Mouse (Mus musculus): ENCODE measurements at regions not wholly inside any gene's neighbourhood (a gene's known extent, or its start where the extent isn't known, plus 50 kb on each side); places are given as distances from the start of the nearest gene placed in this dataset.
"Not testable (repeated sequence)": the region's sequence is repeated elsewhere in the genome, so short reads cannot be mapped to it uniquely, and the experiment has no call there.

DNA sequence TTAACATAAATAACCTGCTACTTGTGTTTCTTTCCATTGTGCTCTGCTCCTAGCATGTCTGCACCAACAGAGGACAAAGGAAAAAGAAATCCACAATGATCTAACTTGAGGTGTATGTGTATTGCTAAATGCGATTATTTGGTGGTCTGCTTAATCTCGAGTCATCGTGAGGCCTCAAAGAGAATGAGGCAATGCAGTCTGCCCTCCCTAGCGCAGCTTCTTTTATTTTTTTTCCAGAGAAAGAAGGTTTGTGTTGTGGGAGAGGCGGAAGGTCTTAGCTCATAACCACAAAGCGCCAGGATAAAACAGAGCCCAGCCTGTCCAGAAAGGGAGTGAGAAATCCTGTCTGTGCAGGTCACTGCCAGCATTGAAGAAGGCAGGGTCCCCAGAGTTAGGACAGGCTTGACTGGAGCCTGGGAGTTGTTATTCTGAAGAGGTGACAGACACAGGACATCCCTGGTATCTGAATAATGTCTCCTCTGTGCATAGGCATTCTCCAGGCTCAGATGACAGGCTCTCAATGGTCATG is 751.3 kb upstream of the Intu start:
- no peak for DNase-seq (ENCODE audit: low spot score in 2 of 2)

DNA sequence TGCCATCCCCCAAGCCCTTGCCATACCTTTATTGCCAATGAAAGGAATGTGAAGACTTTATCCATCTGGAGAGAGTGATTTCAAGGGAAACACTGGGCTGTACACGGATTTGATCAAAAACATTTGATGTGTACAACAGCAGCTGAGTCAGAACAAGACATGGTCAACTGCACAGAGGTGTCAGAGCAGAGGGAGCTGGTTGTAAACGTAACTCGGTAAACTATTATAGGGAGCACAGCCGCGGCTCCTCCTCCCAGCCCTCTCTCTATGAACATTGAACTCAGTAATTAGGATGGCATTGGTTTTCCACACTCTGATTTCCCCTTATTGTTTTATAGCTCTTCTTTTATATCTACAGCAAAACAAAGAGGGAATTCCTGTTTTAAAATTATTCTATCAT is 750.8 kb upstream of the Intu start:
- DNase-seq (ENCODE audit: low spot score in 2 of 2): no peak

GRCm38 (mm10) chr3:39784901-39785300 is 746.2 kb upstream of the Intu start:
- no peak for DNase-seq (ENCODE audit: low spot score in 2 of 2)

DNA sequence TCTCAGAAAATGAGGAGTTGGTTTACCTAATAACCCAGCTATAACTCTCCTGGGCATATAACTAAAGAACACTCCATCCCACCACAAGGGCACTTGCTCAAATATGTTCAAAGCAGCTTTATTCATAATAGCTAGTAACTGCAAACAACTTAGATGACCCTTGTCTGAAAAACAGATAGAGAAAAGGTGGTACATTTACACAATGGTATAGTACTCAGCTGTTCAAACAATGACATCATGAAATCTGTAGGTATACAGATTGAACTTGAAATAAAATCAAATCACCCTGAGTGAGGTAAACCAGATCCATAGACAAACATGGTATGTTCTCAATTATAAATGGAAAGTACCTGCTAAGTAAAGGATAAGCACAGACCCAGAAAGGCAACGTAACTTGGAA is 721.5 kb upstream of the Intu start:
- no peak for DNase-seq (ENCODE audit: low spot score in 2 of 2)

DNA sequence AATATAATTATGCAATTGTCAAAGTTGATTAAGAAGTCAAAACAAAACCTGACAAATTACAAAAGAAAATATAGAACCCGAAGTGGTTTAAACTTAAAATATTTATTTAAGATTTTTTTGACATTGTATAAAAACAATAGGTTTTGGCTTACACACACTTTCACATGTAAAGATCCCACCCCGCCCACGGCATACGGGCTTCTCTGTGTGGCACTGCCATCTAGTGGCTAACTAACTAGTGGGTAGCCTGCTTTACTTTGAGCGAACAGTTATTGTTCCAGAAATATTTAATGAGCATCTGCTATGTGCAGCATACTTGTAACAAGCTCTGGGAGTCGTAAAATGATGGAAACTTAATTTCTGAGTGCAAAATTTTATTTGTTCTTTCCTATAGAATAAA is 716.3 kb upstream of the Intu start:
- DNase-seq (ENCODE audit: low spot score in 2 of 2): peak in 1 of 2 experiments; percentile 25

GRCm38 (mm10) chr3:39830488-39831056 is 700.5 kb upstream of the Intu start:
- no peak for DNase-seq (ENCODE audit: low spot score in 2 of 2)

DNA sequence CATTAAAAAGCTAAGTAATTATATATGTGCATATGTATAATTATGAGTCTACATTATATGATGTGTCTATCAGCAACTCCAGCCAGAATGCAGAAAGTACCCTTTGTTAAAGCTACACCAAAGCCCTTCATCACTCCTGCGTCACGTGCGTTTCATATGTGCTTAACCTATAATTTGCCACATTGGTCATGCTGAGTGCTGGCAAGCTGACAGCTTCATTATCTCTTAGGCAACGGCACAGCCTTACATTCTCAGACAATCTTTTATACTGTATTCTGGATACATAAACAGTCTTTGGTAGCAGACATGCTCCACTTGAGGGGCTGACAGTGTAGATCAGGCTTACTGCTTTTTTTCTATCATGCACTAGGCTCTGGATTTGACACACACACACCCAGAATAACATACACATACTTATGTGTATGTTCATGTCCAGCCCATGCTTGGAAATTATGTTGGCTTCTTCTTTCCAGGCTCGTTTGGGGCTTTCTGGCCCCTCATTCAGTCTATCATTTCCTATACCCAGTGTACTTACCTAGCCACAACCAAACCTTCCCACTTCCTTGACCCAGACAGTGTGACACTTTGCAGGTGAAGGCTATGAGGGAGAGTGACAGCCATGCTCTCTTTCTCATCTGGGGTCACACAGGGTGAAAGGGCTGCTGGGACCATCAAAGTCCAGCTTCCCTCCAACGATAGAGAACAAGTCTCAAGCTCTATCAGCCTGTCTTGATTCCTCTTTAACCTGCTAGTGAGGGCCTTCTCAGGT is 692.5 kb upstream of the Intu start:
- no peak for DNase-seq (ENCODE audit: low spot score in 2 of 2)

- DNase-seq (ENCODE audit: low spot score in 2 of 2): no peak
These were observed 690.1 kb upstream of the Intu start for GRCm38 (mm10) chr3:39840946-39841345.

DNA sequence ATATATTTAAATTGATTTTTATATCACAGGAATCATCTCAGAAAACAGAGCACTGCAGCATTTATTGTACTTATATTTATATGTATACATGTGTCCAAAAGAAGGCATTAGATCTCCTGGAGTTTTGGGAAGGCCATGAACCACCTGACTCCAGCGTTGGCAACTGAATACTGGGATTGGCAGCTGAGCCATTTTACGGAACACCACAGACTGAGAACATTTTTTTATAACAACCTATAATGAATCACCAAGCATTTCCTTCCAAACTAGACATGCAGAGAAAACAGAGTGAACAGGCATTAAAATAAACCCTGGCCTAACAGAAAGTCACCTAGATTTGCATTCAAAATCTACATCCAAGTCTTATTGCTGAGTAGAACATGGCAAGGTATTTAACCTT is 686.0 kb upstream of the Intu start:
- DNase-seq (ENCODE audit: low spot score in 2 of 2): no peak

DNA sequence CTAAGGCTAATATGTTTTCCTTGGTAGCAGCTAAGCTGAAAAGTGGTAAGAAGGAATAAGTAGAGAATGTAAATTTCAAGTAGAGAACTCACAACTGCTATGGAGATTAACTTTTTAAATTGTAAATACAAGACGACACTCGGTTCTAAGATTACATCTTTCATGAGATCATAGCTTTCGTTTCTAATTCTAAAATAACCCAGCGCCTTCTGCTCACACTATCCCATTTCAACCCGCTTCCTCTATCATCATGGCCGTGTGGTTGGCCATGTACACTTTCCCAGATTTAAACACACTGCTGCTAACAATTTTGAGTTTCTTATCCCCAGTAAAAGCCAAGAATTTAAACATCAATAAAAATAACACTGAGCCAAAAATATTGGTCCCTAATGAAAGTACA is 682.3 kb upstream of the Intu start:
- DNase-seq (ENCODE audit: low spot score in 2 of 2): no peak

DNA sequence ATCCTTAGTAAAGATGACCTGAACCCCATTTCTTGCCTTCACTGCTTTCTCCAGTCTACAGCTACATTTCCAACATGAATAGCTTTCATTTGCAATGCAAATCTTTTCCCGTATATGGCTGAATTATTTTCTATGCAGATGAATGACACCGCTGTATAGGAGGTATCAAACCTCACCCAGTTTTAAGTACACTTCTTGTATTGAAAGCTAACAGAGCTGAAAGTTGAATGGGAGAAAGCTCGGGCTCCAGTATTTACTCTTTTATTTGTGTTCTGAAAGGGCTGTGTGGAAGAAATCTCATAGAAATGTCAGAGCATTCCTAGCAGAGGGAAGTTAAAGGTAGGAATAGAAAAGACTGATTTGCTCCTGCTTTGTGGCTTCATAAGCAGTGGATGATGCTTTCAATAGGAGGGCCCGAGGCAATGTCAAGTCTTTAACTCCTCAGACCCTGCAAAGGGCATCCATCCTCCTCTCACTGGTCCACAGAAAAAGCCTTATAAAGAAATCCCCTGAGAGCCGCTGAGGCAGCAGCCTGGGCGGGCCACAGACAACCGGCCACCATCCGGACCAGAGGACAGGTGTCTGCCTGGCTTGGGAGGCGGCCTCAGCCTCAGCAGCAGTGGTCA is 673.8 kb upstream of the Intu start:
- no peak for DNase-seq (ENCODE audit: low spot score in 2 of 2)

- not testable (repeated sequence) for DNase-seq (ENCODE audit: low spot score in 2 of 2)
These were observed 655.0 kb upstream of the Intu start for GRCm38 (mm10) chr3:39876046-39876445.

DNA sequence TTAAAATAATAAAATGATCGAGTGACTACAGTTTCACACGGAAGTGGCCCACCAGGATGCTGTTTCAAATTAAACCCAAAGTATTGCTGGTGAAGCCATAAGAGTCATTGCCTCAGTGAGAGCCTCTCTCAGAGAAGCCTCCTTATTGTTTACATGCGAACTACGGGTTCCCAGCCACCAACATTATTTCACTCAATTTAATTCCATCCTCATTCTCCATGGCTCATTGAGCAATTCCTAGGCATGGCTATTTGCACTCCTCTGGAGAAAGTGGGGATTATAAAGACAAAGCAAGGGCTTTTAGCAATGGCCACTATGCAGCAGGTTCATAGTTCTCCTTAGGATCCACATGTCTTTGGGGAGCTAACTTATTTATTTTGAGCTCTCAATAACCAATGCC is 646.7 kb upstream of the Intu start:
- DNase-seq (ENCODE audit: low spot score in 2 of 2): no peak

DNA sequence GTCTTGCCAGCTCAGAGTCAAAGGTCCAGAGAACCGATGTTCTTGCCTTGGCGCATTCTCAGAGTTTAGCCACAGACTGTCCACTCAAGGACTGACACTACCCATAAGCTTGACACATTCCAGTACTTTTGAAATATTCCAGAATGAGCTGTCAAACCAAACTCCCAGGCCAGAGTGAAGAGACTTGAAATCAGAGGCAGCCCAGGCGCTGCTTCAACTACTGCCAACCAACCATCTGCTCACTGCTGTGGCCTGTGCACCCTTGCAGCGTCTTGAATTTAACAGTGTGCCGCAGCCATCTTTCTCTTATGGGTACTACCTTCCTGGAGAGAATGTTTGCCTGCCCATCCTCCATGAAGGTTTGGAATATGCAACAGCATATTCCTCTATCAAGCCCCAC is 642.7 kb upstream of the Intu start:
- no peak for DNase-seq (ENCODE audit: low spot score in 2 of 2)

DNA sequence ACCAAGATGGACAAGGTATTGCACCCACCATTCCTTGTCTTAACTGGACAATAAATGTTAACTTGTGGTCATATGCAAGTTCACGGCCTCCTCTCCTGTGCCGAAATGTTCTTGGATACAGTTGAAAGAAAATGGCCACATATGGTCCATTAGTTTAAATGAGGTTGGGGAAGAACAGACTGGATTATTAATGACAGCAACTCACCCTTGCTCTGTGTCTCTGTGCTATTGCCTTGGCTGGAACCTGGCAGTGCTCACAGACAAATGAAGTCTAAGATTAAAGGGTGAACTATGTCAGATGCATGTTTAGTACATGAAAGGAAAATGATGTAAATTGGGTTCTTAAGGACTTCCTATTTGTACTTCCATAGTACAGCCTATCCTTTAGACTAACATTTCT is 641.9 kb upstream of the Intu start:
- DNase-seq (ENCODE audit: low spot score in 2 of 2): no peak

GRCm38 (mm10) chr3:39898961-39899360 is 632.1 kb upstream of the Intu start:
- no peak for DNase-seq (ENCODE audit: low spot score in 2 of 2)

- DNase-seq (ENCODE audit: low spot score in 2 of 2): no peak
These were observed 630.9 kb upstream of the Intu start for GRCm38 (mm10) chr3:39900207-39900606.

GRCm38 (mm10) chr3:39904377-39904776 is 626.7 kb upstream of the Intu start:
- DNase-seq (ENCODE audit: low spot score in 2 of 2): no peak

GRCm38 (mm10) chr3:39908676-39909362 is 622.3 kb upstream of the Intu start:
- DNase-seq (ENCODE audit: low spot score in 2 of 2): no peak

DNA sequence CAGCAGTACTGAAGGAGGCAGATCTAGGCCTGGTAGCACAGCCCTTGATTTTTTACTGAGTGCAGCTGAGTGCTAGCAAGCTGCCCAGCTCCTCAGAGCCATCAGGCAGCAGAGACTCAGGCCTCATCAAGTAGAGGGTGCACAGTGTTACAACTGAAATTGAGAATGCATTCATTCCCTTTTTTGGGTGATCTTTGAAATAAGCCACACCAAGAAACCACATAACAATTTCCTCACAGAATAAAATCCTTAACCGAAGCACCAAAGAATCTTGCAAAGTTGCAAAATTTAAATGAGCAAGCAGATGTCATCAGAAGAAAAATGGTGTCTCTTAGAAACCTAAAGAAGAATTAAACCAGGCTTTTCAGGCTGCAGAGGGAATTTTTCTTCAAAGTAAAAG is 621.4 kb upstream of the Intu start:
- DNase-seq (ENCODE audit: low spot score in 2 of 2): no peak

DNA sequence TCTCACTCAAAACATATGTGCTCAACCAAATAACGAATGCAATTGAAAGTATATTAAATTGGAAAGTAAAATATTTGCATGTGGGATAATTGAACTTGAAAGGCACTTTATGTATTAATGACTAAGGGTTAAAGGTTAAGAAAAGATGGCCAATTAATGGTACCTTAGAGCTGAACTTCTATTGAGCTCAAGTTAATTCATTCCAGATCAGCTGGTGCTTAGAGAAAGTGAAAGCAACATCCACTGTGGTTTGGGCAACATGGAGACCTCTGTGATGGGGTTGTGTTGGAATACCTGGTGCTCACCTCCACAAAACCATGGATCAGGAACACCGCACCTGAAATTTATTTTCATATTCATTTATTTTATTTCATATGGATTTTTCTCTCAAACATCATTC is 612.5 kb upstream of the Intu start:
- DNase-seq (ENCODE audit: low spot score in 2 of 2): no peak

DNA sequence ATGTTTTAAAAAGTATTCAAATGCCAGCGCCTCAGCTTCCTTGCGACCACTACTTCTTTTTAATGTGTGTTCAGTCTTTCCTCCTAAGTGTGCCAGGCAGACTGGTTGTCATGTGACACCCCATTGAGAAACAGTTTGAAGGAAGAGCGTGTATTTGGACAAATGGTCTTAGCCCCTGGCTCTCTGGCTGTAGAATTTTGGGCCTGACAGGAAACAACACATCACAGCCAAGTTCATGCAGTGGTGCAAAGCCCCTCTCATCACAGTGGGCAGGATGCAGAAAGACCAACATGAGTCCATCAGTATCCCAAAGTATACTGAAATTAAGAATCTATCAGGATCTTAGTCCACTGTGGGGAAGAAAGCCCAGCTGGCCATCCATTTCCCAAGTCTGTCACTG is 605.6 kb upstream of the Intu start:
- DNase-seq (ENCODE audit: low spot score in 2 of 2): no peak

GRCm38 (mm10) chr3:39928421-39928820 is 602.7 kb upstream of the Intu start:
- no peak for DNase-seq (ENCODE audit: low spot score in 2 of 2)

Data from spleen, postnatal 10 days (tissue).